Mouse (Mus musculus): ENCODE measurements around the gene Tnfaip8l2.
A peak's percentile ranks its signal among the peaks of the same experiment; 100 is the strongest.
"Not testable (repeated sequence)": the region's sequence is repeated elsewhere in the genome, so short reads cannot be mapped to it uniquely, and the experiment has no call there.

Gene Tnfaip8l2

DNA sequence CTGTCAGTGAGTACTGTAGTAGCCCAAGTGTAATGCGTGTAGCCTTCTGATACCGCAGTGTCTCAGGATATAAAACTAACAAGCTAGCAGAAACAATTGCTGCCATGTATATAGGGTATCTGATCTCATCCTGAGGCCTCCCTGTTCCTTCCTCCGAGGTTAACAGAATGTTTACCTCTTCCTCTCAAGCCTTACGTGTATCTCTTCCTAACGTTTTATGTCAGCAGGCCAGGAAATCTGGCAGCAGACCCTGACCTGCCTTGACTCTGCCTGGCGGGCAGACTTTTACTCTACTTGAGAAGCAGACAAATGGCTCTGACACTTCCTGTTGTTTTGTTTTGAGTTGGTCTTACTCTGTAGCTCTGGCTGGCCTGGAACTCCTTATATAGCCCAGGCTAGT, 20.6 kb downstream of the Tnfaip8l2 start:
- DNase-seq (ENCODE audit: extremely low read depth, low read depth, low spot score): no peak

DNA sequence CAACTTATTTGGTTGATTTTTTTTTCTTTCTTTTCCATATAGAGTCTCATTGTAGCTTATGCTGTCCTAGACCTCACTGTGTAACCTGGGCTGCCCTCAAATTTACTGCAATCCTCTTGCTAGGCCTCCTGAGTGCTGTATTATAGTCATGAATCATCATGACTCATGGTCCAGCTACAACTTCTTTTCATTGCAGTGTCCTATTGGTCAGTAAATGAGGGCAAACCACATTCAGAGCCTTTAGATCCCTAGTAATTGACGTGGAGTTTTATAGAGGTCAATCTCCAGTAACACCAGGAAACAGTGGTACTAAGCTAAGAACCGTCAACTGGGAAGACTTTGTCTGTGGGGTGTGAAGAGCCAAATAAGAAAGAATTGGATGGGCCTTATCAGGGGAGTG, 24.4 kb downstream of the Tnfaip8l2 start:
- DNase-seq (ENCODE audit: extremely low read depth, low read depth, low spot score): no peak

DNA sequence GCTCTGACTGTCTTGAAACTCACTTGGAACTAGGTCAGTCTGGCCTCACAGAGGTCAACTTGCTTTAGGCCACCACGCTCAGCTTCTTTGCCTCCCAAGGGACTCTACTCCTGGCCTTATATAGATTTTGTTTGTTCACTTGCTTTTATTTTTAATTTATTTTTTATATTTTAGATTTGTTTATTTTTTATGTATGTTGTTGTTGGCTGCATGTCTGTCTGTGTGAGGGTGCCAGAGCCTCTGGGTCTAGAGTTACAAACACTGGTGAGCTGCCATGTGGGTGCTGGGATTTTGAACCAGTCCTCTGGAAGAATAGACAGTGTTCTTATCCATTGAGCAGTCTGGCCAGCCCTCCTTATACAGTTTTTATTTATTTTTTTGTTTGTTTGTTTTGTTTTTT, 29.4 kb downstream of the Tnfaip8l2 start:
- no peak for DNase-seq (ENCODE audit: extremely low read depth, low read depth, low spot score)

DNA sequence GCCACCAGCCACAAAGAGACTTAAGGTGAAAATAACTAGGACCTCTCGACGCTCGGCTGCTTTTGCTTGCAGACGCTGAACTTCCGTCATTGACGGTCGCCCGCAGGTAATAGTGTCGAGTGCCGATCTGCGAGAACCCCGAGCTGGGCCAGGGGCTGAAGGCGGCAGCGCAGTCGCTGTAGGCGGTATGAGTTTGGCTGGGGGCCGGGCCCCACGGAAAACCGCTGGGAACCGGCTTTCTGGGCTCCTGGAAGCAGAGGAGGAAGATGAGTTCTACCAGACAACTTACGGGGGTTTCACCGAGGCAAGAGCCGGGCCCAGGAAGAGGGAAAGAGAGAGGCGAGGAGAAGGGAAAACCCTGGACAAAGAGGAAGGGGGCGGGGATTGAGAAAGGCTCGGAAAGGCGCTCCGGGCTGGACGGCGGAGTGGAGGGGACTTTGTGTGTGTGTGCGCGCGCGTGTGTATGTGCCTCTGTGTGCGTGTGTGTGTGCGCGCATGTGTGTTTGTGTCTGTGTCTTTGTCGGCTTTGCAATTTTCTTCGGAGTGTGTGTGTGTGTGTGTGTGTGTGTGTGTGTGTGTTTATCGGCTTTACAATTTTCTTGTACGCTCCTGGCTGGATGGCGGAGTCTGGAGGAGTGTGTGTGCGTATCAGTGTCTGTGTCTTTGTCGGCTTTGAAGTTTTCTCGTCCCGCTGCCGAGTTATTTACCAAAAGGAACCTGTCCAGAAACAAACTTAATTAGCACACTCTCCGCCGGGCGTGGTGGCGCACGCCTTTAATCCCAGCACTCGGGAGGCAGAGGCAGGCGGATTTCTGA, 31.0 kb downstream of the Tnfaip8l2 start, which contains the start of gene Vps72:
Vps72 (plus strand) TSS at position 112 of the 816 bp plus-strand sequence.
- DNase-seq (ENCODE audit: extremely low read depth, low read depth, low spot score): peak; percentile 62

DNA sequence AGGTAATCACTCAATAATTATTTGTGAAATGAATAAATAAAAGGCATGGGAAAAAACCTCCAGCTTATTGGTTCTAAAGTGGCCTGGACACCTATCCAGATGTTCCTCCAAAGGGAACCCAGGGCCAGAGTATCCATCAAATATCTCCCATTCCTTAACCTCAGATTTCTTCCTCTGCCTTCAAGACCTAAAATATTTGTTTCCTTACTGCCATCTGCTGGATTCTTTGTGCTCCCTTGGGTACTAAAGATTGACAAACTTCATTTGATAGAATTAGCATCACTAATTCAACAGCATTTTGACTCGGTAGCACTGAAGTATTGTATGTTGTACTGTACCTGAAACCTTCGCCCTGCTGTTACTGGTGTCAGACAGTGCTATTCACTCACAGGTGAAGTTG, 34.3 kb downstream of the Tnfaip8l2 start:
- no peak for DNase-seq (ENCODE audit: extremely low read depth, low read depth, low spot score)

DNA sequence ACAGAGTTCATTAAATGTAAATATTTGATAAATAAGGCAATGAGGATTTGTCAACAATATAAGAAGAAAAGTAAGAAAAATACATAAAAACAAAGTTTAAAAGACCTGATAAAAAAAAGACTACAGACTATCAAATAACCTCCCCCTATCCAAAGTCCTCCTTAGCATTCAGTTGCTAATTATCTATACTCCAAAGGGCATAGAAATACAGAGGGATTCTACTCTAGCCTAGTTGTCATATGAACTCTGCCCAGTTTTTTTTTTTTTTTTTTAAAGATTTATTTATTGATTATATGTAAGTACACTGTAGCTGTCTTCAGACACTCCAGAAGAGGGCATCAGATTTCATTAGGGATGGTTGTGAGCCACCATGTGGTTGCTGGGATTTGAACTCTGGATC, 34.9 kb downstream of the Tnfaip8l2 start:
- DNase-seq (ENCODE audit: extremely low read depth, low read depth, low spot score): not testable (repeated sequence)

DNA sequence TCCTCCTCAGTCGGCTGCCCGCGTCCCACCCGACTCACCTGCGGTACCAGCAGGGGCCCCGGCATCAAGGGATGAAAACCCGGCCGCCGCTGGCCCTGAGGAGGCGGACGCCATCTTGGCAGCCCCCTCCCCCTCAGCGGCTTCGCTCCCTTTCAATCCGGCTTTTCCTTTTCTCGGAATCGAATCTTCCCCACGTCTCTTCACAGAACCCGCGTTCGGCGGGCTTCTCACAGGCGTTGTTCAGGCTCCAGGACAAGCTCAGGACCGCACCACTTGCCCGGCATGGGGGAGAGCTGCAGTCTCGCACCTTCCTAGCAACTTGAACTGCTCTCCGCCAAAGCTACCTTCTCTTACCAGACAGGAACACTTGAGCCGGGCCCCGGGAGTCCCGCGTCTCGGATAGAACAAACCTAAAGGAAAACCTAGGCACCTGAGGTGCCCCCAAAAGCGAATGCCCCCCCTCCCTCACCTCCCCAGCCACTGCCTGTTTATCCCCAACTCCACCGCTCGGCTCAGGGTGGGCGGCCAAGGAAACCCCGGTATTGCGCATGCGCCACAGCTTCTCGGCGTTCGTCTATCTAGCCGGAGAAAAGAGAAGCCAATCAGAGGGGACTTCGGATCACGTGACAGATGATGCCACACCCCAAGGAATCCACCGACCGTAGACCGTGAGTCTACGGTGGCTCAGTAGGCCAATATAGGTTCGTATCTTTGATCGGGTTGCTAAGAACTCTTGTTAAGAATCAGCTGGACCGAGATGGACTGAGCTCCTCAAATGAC, 35.6 kb downstream of the Tnfaip8l2 start, which contains the start of gene Pip5k1a:
Pip5k1a (minus strand) TSS at position 593 of the 780 bp plus-strand sequence.
- peak; percentile 97 for DNase-seq (ENCODE audit: extremely low read depth, low read depth, low spot score)

DNA sequence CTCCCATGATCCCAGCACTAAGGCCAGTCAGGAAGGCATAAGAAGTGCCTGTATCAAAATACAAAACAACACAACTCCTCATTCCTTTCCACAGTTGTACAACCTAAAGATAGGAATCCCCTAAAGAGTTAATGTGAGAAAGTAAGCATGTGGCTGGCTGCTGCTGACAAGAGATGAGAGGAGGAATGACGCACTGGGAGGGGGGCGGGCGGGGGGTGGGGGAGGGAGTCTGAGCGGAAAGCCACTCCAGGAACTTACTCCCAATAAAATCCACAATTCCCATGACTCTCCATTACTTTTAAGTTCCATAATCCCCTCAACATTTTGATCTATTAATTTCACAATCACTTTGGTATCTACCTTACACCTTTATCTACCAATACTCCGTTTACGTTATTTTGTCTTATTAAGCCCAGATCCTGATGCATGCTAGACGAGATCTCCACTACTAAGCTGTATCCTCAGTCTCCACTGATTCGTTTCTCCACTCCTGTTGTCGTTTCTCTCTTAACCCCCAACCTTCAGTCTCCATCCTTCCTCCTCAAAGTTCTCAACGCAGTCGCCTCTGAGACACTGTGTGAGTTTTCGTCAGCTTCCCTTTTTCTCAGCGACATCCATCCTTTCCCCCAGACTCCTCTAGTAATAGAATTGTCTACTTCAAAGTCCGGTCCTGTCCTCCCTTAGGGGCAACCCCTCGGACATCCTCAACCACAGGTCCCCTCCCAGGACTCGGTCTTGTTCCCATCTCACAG, 36.4 kb downstream of the Tnfaip8l2 start:
- no peak for DNase-seq (ENCODE audit: extremely low read depth, low read depth, low spot score)

DNA sequence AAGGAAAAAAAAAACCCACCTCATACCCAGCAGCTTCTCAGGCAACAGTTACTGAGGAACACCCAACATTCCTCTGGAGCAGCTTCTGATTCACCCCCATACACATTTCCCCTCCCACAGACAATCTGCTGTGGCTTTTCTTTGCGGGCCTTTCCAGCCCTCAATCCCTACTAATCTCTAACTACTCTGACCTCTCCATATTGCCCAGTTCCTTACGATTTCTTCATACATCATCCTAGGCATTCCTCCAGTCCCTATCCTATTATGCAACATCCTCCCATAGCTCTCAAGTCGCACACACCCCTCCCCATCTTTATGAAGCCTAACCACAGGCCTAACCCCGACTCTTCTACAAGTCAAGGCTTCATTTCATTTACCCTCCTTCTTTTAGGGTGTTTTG, 37.0 kb downstream of the Tnfaip8l2 start:
- DNase-seq (ENCODE audit: extremely low read depth, low read depth, low spot score): peak; percentile 64

DNA sequence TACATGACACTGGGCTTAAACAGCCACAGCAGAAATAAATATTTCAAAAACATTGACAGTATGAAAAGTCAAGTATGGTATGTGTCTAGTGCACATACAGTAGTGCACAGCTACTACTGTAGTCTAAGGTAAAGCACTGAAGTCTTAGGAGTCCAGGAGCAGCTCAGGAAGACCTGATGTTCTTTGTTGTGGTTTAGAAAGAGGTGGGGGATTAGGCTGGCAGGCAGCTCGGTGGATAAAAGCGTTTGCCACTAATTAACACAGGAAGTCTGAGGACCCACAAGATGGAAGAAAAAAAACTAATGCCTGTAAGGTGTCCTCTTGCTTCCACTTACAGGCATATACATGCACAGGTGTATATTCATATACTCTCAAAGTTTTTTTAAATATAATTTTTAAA, 41.3 kb downstream of the Tnfaip8l2 start:
- no peak for DNase-seq (ENCODE audit: extremely low read depth, low read depth, low spot score)

All from fat pad, adult 2 months (tissue).